Mouse (Mus musculus): Measurements from ENCODE around the gene Nes.

Gene Nes

GRCm38 (mm10) chr3:88005822-88006786 is 35.2 kb downstream of the Nes start:
- no peak for DNase-seq (ENCODE audit: extremely low read depth, low read depth)

GRCm38 (mm10) chr3:88010634-88011265 is 39.9 kb downstream of the Nes start:
- peak; percentile 67 for DNase-seq (ENCODE audit: extremely low read depth, low read depth)

- no peak for DNase-seq (ENCODE audit: extremely low read depth, low read depth)
Observed at GRCm38 (mm10) chr3:88022322-88023191, 51.7 kb downstream of the Nes start.

GRCm38 (mm10) chr3:88023192-88024074 is 52.6 kb downstream of the Nes start:
- no peak for DNase-seq (ENCODE audit: extremely low read depth, low read depth)

GRCm38 (mm10) chr3:88026823-88027222 is 55.9 kb downstream of the Nes start:
- DNase-seq (ENCODE audit: extremely low read depth, low read depth): no peak

GRCm38 (mm10) chr3:88027434-88028186 is 56.7 kb downstream of the Nes start, which contains the start of gene Hapln2:
Gene Hapln2 (minus strand): TSS chr3:88027583.
- no peak for DNase-seq (ENCODE audit: extremely low read depth, low read depth)
